Mouse (Mus musculus) adrenal gland, postnatal 4 days (tissue): Measurements from ENCODE around the gene Krtap5-4. TPM values are rescaled to one million over a fixed set of nuclear protein-coding genes. Genes with fewer than 3 reads are reported as not detected.
A peak's percentile ranks its signal among the peaks of the same experiment; 100 is the strongest.
"Not testable (repeated sequence)": the region's sequence is repeated elsewhere in the genome, so short reads cannot be mapped to it uniquely, and the experiment has no call there.

Source experiments
- DNase-seq, 2 experiments: peaks; one replicate each; pipeline ENCODE4 v3.0.0; 2021 to 2022; ENCODE audit warnings: low spot score in 2 of 2, mixed read lengths in 2 of 2
- total RNA-seq, 2 experiments: library from RNA; stranded (reverse); gene quantifications; 2 replicates each; pipeline ENCODE4 v1.2.3; 2021

Gene Krtap5-4
- total RNA-seq, 2 experiments from 2014 or later = not detected

DNA sequence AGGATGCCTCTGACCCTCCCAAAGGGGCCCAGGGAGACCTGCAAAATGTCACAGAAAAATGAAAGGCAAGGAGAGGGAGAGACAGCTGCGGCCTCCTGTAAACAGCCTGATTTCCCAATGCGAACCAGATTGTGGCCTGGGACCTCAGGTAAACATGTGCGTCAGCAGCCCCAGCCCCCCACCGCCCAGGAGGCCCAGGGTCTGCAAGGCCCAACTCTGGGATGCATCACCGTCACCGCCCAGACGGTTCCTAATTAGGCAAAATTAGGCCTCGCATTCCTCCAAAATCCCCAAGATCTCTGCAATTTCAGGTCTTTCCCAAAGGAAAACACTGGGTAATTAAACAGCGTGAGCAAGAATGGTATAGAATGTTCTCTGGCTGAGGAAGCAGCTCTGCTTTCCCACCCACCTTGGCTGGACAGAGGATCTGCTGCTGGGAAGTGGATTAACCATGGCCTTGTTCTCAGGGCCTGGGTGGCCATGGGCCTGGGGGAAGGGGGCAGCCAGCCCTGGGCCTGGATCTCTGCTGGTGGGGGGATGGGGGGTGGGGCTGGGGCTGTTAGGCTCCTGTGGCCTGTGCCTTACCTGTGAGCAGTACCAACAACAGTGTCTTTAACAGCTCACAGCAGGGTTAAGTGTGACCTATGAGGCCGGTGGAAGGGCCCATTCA lies 18.4 kb downstream of the Krtap5-4 start:
- DNase-seq = not testable (repeated sequence)

DNA sequence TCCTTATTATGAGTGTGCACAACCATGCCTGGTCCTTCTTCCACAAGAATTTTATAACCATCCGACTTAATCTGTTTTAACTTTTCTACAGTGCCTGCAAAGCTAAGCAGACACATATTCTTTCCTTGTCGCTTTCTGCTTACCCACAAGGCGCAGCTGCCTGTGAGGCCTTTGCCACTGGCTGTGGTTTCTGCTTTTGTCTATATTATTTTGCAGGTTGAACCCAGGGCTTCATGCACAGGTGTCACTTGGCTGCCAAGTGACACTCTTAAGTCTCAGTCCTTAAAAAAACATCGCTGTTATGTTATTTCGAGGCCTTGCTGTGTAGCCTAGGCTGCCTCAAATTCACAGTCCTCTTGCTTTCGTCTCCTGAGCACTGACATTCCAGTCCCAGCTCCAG lies 19.3 kb downstream of the Krtap5-4 start:
- no peak for DNase-seq

DNA sequence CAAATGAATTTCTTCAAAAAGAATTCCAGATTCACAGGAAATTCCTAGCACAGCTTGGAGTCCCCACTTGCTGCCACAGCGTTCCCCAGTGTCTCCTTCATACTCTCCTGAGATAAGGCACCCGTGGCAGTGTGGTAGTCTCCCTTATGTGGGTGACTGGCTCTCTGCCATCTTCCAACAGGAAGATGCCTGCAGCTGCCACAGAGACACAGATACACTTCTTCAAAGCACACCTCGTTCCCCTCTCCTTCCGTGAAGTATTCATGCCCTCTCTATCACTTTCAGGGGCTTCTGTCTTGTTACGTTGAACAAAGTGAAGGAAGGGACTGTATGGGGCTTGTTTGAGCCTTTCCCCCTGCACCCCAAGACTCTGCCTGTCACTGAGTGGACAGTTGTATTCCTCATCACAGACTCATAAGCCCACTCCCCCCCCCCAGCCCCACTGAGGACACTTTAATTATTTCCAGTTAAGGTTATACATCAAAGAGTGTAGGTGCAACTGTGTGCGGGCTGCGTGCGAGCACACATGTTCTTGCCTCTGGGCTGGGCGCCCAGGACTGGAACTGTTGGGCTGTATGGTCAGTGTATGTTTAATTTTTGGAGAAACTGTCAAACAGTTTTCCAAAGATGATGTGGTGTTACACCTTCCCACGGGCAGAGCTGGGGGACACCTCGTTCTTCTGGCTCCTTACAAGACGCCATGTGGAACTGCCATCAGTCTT lies 20.2 kb downstream of the Krtap5-4 start:
- no peak for DNase-seq

- DNase-seq = no peak
Observed at GRCm38 (mm10) chr7:142326714-142327445, 23.5 kb downstream of the Krtap5-4 start.

GRCm38 (mm10) chr7:142328507-142328906 lies 25.2 kb downstream of the Krtap5-4 start:
- DNase-seq = no peak

DNA sequence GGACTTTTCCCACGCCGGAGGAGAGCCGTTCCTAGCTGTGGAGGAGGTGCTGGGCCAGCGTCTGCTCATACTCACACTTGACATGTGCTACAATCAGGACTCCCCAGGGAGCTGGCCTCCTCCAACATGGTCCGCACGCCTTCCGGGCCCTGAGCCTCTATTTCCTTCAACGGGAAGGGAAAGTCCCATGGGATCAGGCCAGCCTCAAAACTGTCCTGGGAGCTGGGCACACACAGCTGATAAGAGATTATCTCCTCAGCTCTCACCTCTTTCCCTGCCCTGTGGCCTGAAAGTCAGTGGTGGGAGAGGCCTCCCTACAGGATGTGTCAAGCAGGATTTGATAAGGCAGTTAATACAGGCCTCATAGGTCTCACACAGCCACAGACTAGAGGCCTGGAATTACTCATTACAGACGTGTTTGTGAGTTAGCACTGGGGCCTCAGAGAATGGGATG lies 26.9 kb downstream of the Krtap5-4 start:
- DNase-seq = no peak

- no peak for DNase-seq
Observed at GRCm38 (mm10) chr7:142331281-142331680, 27.9 kb downstream of the Krtap5-4 start.

DNA sequence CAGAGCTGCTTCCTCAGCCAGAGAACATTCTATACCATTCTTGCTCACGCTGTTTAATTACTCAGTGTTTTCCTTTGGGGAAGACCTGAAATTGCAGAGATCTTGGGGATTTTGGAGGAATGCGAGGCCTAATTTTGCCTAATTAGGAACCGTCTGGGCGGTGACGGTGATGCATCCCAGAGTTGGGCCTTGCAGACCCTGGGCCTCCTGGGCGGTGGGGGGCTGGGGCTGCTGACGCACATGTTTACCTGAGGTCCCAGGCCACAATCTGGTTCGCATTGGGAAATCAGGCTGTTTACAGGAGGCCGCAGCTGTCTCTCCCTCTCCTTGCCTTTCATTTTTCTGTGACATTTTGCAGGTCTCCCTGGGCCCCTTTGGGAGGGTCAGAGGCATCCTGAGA lies 29.4 kb downstream of the Krtap5-4 start:
- not testable (repeated sequence) for DNase-seq

GRCm38 (mm10) chr7:142334246-142334645 lies 30.9 kb downstream of the Krtap5-4 start:
- peak; percentile 78 to 85 for DNase-seq

- no peak for DNase-seq
Observed at GRCm38 (mm10) chr7:142335151-142335550, 31.8 kb downstream of the Krtap5-4 start.

DNA sequence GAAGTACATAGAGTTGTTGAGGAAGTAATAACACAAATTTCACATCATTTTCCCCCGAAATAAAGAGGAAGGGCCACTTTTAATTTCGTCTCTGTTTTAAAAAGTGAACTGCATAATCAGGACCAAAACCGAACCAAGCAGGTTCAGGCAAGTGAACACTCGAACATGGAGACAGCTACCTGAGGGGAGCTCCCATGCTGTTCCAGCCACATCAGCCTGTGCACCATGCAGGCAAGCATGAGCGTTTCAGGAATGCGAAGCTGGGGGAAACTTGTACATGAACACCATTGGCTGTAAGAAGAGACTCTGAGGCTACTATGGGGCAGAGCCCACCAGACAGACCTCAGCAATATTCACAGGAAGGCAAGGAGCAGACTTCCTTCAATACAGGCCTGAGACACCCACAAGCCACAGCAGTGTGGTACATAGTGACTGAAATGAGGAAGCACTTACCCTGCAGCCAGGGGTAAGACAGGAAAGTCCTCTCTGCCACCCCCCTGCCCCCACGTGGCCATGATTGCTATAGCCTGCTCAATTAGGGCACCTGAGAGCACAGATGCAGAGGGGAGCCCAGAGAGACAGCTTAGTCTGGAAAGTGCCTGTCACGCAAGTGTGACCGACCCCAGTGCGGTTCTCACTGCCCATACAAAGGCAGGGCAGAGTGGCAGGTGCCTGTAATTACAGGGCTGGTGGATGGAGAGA lies 37.1 kb downstream of the Krtap5-4 start:
- no peak for DNase-seq

DNA sequence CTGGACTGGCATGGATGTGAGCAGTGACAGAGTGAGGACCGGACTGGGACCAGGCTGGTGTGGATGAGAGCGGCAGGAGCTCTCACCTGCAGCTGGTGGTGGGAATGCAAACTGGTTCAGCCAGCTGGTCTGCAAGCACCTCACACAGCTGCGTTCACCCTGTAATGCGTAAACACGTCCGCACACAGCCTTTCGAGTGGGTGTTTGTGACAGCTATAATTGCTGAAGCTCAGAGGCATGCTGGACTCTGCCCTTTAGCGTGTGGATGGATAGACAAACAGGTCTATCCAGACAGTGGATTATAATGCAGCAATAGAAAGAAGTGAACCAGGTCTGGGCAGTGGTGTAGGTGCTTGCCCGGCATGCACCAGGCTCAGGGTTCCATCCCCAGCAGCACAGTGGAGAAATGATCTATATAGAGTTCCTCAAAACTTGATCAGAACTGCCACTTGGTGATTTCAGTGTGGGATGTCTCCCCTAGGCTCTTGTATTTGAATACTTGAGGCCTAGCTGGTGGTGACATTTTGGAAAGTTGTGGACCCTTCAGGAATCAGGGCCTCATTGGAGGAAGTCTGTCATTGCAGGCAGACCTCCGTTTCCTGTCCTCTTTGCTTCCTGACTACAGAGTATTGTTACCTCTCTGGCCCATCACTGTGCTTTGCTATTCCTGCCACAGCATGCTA lies 38.4 kb downstream of the Krtap5-4 start:
- no peak for DNase-seq

DNA sequence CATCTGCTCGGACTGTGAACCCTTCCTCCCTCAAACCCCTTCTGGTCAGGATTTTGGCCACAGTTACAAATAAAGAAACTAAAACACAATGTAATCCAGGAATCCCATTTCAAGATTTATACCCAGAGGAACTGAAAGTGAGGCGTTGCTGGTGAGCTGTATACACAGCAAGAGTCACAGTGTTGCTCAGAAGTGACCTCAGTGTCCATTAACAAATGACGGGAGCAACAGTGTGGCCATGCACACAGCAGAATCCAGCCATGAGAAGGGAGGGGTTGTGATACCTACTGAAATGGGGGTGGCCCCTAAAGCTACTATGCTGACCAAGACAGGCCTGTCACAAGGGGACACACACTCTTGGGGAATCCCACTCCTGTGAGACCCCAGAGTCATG lies 38.9 kb downstream of the Krtap5-4 start:
- DNase-seq = no peak

DNA sequence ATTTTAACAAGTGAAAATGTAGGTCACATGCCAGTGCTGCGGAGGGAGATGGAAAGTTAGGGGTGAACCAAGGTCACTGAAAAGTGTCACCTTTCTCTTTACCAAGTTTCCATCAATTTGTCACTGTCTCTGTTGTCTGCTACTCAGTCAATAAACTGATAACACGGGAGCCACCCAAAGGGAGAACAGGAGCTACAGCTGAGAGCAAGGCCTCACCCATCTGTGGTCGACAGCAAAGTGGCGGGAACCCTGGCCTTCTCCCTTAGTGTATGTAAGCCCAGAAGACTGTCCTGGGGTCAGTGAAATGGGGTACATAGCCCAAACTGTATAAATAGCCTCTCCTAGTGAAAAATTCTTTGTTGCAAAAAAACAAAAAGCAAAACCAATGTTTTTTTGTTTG lies 44.2 kb downstream of the Krtap5-4 start:
- no peak for DNase-seq

DNA sequence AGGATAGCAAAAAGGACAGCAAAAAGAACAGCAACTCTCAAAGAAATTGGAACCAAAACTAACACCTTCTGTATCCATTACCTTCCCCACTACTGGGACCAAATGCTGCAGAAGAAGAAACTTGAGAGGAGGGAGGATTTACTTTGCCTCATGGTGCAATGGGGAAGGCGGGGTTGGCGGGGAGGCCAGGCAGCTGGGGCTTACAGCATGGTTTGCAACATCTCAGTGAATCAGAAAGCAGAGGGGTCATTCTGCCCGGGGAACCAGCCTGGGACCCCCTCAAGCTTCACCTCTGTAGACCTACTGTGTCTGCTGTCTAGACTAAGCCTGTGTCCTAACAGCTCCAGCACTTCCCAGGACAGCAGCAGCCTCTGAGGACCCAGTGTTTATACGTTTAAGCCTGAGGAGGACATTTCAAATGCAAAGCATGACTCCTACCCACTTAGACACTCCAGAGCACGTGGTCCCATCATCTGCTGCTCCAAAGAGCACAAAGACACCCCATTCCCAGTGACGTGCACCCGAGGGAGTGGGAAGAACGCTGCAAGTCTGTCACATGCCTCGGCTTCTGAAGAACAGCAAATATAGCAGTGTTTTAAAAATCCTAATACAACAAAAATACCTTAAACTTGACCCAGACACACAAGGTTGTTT lies 46.1 kb downstream of the Krtap5-4 start:
- DNase-seq = no peak

DNA sequence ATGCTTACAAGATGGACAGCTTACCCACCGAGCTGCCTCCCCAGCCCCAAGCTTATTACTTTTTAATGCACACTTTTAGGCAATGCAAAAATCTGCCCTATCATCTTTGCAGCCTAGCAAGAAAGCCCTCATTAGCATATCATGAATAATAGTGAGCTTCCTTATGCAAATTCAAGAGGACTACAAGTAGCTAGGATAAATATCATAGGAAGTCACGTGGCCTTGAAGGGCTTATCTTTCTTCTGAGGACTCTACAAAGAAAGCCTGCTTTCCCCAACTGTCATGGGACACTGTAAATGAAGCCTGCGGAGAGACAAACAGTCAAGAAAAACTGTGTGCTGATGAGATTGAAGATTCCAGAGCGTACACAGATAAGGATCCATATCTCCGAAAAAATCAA lies 48.2 kb downstream of the Krtap5-4 start:
- no peak for DNase-seq

DNA sequence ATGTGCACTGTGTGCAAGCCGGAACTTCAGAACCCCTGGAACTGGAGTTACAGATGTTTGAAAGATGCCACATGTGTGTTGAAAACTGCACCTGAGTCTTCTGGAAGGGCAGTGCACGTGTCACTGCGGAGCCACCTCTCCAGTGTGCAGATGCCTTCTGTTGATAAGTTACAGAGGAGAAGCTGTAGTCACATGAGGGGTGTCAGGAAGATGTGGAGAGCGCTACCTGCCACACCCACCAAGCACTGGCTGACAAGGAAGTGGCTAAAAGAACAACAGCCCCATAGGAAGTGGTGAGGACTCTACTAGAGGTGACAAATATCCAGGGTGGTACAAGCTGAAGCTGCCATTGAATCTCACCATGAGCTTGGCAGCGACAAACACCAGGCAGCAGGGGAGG lies 50.5 kb downstream of the Krtap5-4 start:
- no peak for DNase-seq
